Mouse (Mus musculus) myocyte (in vitro differentiated cells): Measurements from ENCODE around the gene Ccdc167. TPM values are rescaled to one million over a fixed set of nuclear protein-coding genes. Genes with fewer than 3 reads are reported as not detected.

Source experiments
- H3K27me3 ChIP-seq: one replicate; pipeline ENCODE4 v1.6.1; 2011; ENCODE audit not compliant: control insufficient read depth, insufficient read depth, insufficient read length
- H3K36me3 ChIP-seq: one replicate; pipeline ENCODE4 v1.6.1; 2011; ENCODE audit not compliant: control insufficient read depth, insufficient read depth
- H3K4me2 ChIP-seq: one replicate; pipeline ENCODE4 v1.6.1; 2011; ENCODE audit warnings: low read depth, control low read depth
- H3K4me3 ChIP-seq: one replicate; pipeline ENCODE4 v1.5.1; 2011; ENCODE audit warnings: mild to moderate bottlenecking, control low read depth, moderate library complexity
- H3K79me2 ChIP-seq: one replicate; pipeline ENCODE4 v1.6.1; 2011; ENCODE audit not compliant: control insufficient read depth, insufficient read depth
- H3ac ChIP-seq: one replicate; pipeline ENCODE4 v1.6.1; 2011; ENCODE audit not compliant: control insufficient read depth, insufficient read length
- CEBPB ChIP-seq: IDR thresholded peaks from 2 replicates; pipeline ENCODE4 v1.6.1; 2011; ENCODE audit warnings: mild to moderate bottlenecking, moderate library complexity; ENCODE audit not compliant: poor library complexity, insufficient read depth, severe bottlenecking
- E2F4 ChIP-seq: IDR thresholded peaks from one replicate; pipeline ENCODE4 v1.6.1; 2011; ENCODE audit warnings: mild to moderate bottlenecking, control low read depth, moderate library complexity; ENCODE audit not compliant: insufficient read depth
- MAX ChIP-seq: IDR thresholded peaks from one replicate; pipeline ENCODE4 v1.6.1; 2011; ENCODE audit warnings: low read depth, mild to moderate bottlenecking, control low read depth
- MYOD1 ChIP-seq, 3 experiments: IDR thresholded peaks; one replicate each; pipeline ENCODE4 v1.6.1; 2011; ENCODE audit warnings: control low read depth in 2 of 3, low read depth in 2 of 3, mild to moderate bottlenecking in 2 of 3, moderate library complexity in 1 of 3; ENCODE audit not compliant: insufficient read length in 2 of 3, control insufficient read depth in 1 of 3
- MYOG ChIP-seq, 3 experiments: IDR thresholded peaks; one replicate each; pipeline ENCODE4 v1.6.1; 2011; ENCODE audit warnings: control low read depth in 2 of 3, low read depth in 2 of 3, mild to moderate bottlenecking in 2 of 3; ENCODE audit not compliant: insufficient read length in 2 of 3, control insufficient read depth in 1 of 3, insufficient read depth in 1 of 3
- POLR2A ChIP-seq: IDR thresholded peaks from one replicate; pipeline ENCODE4 v1.6.1; 2011; ENCODE audit warnings: low read depth, mild to moderate bottlenecking, control low read depth, moderate library complexity; ENCODE audit not compliant: insufficient read length
- POLR2AphosphoS2 ChIP-seq: IDR thresholded peaks from one replicate; pipeline ENCODE4 v1.6.1; 2011; ENCODE audit warnings: low read depth, control low read depth; ENCODE audit not compliant: insufficient read length
- REST ChIP-seq: IDR thresholded peaks from one replicate; pipeline ENCODE4 v1.6.1; 2011; ENCODE audit warnings: mild to moderate bottlenecking, control low read depth, moderate library complexity; ENCODE audit not compliant: insufficient read depth, insufficient read length
- SRF ChIP-seq: IDR thresholded peaks from one replicate; pipeline ENCODE4 v1.6.1; 2011; ENCODE audit warnings: low read depth; ENCODE audit not compliant: control insufficient read depth, insufficient read length
- TCF12 ChIP-seq: IDR thresholded peaks from one replicate; pipeline ENCODE4 v1.6.1; 2011; ENCODE audit warnings: mild to moderate bottlenecking, control low read depth; ENCODE audit not compliant: poor library complexity, insufficient read depth, severe bottlenecking
- TCF3 ChIP-seq: IDR thresholded peaks from one replicate; pipeline ENCODE4 v1.6.1; 2011; ENCODE audit warnings: low read depth, control low read depth; ENCODE audit not compliant: insufficient read length
- USF1 ChIP-seq: IDR thresholded peaks from one replicate; pipeline ENCODE4 v1.6.1; 2011; ENCODE audit warnings: low read depth, mild to moderate bottlenecking, control low read depth, moderate library complexity
- polyA plus RNA-seq: library from polyadenylated mRNA; unstranded; fragments of >200 nt; fragmentation: generic; extraction: Trizol; gene quantifications from one replicate; pipeline ENCODE4 v1.2.1, GENCODE M21; 2012; ENCODE audit warnings: missing spikeins

The Ccdc167 gene
- polyA plus RNA-seq, 1 experiment: 6.0 TPM

- Histone ChIP-seq H3K27me3 (peaks cover 16% of the 10 kb centered on the region), H3ac (no peak overlapping the region), H3K4me2 (no peak overlapping the region), H3K79me2 (no peaks in the 10 kb centered on the region), H3K4me3 (no peak overlapping the region), H3K36me3 (no peaks in the 10 kb centered on the region)
- TF ChIP-seq MYOG (IDR thresholded peaks at IDR 0.05; ENCODE audit: control insufficient read depth in 1 of 3, insufficient read depth in 1 of 3, insufficient read length in 2 of 3, low read depth in 2 of 3): no peak
- TF ChIP-seq CEBPB: no peak
- TF ChIP-seq E2F4: no peak
- TF ChIP-seq USF1: no peak
- no peak for TF ChIP-seq SRF
- TF ChIP-seq TCF3: no peak
- no peak for TF ChIP-seq POLR2A
- TF ChIP-seq POLR2AphosphoS2: no peak
Observed at GRCm38 (mm10) chr17:29736448-29737014, 19.7 kb upstream of the Ccdc167 start.

- H3K4me3 ChIP-seq: no peak overlapping the region
- peaks cover 10% of the 10 kb centered on the region for H3K27me3 ChIP-seq
- TF ChIP-seq TCF3 (no peak), MYOG (IDR thresholded peaks at IDR 0.05; ENCODE audit: control insufficient read depth in 1 of 3, insufficient read depth in 1 of 3, insufficient read length in 2 of 3, low read depth in 2 of 3) (no peak), MYOD1 (IDR thresholded peaks at IDR 0.05; ENCODE audit: control insufficient read depth in 1 of 3, insufficient read length in 2 of 3, low read depth in 2 of 3) (no peak), POLR2AphosphoS2 (no peak)
- no peak overlapping the region for H3K4me2 ChIP-seq
- H3K36me3 ChIP-seq: no peaks in the 10 kb centered on the region
- no peaks in the 10 kb centered on the region for H3K79me2 ChIP-seq
- H3ac ChIP-seq: no peak overlapping the region
Observed at GRCm38 (mm10) chr17:29732522-29732921, 15.7 kb upstream of the Ccdc167 start.

DNA sequence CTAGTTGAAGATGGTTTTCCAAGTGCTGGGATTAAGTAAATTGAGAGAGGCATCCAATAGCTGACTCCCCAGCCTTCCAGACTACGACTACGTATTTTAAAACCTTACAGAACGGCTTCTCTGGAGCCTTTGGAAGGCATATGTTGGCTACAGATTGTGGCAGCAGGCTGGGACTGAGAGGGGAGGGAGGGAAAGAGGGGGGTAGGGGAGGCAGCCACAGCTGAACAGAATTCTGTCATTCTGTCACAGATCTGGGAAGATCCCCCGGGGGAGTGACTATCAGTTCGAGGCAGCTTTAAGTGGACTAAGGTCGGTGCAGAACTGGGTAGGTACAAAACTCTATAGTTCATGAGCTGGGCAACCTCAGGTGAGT lies 15.1 kb upstream of the Ccdc167 start:
- Histone ChIP-seq H3K36me3 (no peaks in the 10 kb centered on the region), H3ac (no peak overlapping the region), H3K27me3 (peaks cover 10% of the 10 kb centered on the region), H3K4me2 (no peak overlapping the region), H3K4me3 (no peak overlapping the region), H3K79me2 (no peaks in the 10 kb centered on the region)
- TF ChIP-seq E2F4 (no peak), POLR2AphosphoS2 (no peak), TCF3 (no peak), MYOD1 (IDR thresholded peaks at IDR 0.05; ENCODE audit: control insufficient read depth in 1 of 3, insufficient read length in 2 of 3, low read depth in 2 of 3) (no peak)

GRCm38 (mm10) chr17:29731266-29731952 lies 14.6 kb upstream of the Ccdc167 start:
- no peak overlapping the region for H3K4me3 ChIP-seq
- no peaks in the 10 kb centered on the region for H3K36me3 ChIP-seq
- no peak overlapping the region for H3K4me2 ChIP-seq
- H3K27me3 ChIP-seq: peaks cover 6% of the 10 kb centered on the region
- no peak overlapping the region for H3ac ChIP-seq
- TF ChIP-seq REST (no peak), CEBPB (no peak)
- no peaks in the 10 kb centered on the region for H3K79me2 ChIP-seq

DNA sequence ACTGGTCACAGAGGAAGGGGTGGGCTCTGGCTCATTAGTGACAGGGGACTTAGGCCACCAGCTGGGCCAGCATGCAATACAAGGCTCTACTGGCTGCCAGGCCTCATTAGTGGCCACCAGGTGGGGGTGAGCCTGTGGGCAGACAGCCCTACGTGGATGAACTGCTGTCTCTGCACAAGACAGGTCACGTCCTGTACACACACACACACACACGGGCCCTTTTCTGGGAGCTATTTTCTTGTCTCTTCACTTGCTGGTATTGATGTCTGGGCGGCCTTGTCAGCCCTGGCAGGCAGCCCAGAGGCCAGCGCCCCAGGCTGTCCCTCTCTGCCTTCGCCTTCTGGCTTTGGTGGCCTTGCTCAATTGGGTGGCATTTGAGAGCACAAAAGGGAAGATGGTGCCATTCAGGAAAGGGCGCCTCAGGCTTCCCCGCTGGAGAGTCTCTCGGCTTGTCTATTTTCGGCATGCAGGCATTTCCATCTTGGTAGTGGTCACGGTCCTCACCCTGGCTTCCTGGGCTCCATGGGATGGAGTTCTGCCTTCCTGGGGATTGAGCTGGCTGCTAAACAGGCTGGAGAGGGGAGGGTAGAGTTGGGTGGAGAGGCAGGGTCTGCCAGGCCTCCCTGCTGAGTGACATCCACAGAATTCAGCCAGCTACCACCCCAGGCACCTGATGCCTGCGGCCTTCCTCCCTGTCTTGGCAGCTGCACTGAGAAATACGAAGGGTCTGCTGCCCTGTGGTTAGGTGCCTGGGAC lies 13.8 kb upstream of the Ccdc167 start:
- no peak overlapping the region for H3ac ChIP-seq
- no peaks in the 10 kb centered on the region for H3K36me3 ChIP-seq
- H3K27me3 ChIP-seq: peaks cover 5% of the 10 kb centered on the region
- no peak overlapping the region for H3K4me2 ChIP-seq
- no peaks in the 10 kb centered on the region for H3K79me2 ChIP-seq
- TF ChIP-seq TCF3 (no peak), MYOD1 (IDR thresholded peaks at IDR 0.05; ENCODE audit: control insufficient read depth in 1 of 3, insufficient read length in 2 of 3, low read depth in 2 of 3) (no peak), SRF (no peak), POLR2AphosphoS2 (no peak), CEBPB (no peak), E2F4 (no peak), MYOG (IDR thresholded peaks at IDR 0.05; ENCODE audit: control insufficient read depth in 1 of 3, insufficient read depth in 1 of 3, insufficient read length in 2 of 3, low read depth in 2 of 3) (no peak), REST (no peak), TCF12 (no peak), POLR2A (no peak), MAX (no peak), USF1 (no peak)
- H3K4me3 ChIP-seq: no peak overlapping the region
